Mouse (Mus musculus) lung, postnatal 0 days (tissue): ENCODE data around the gene Cfap65. TPM values are rescaled to one million over a fixed set of nuclear protein-coding genes. Genes with fewer than 3 reads are reported as not detected.
A peak's percentile ranks its signal among the peaks of the same experiment; 100 is the strongest.

Experiments
- ATAC-seq: fragments of 200-750 bp; cut with Nextera tagmentation; 2 replicates; pipeline ENCODE4 v1.8.0; 2017; ENCODE audit warnings: moderate library complexity
- DNase-seq: peaks from one replicate; pipeline ENCODE4 v3.0.0-alpha.2; 2016; ENCODE audit warnings: low spot score
- H3K27ac ChIP-seq: fragments of 300-500 bp; sonication (generic); 2 replicates; pipeline ENCODE4 v1.5.1; 2014; ENCODE audit warnings: antibody characterized with exemption, mild to moderate bottlenecking, low read length, mixed read lengths
- H3K27me3 ChIP-seq: fragments of 300-500 bp; sonication (generic); replicated peaks from 2 replicates; pipeline ENCODE4 v1.6.1; 2014; ENCODE audit warnings: low read length, mixed read lengths; ENCODE audit not compliant: insufficient read depth
- H3K36me3 ChIP-seq: fragments of 300-500 bp; sonication (generic); 2 replicates; pipeline ENCODE4 v1.6.1; 2014; ENCODE audit warnings: low read length, mixed read lengths; ENCODE audit not compliant: insufficient read depth
- H3K4me1 ChIP-seq: fragments of 300-500 bp; sonication (generic); 2 replicates; pipeline ENCODE4 v1.6.1; 2014; ENCODE audit warnings: antibody characterized with exemption, low read depth, low read length, mixed read lengths; ENCODE audit not compliant: insufficient read depth
- H3K4me2 ChIP-seq: fragments of 300-500 bp; sonication (generic); replicated peaks from 2 replicates; pipeline ENCODE4 v1.6.1; 2014; ENCODE audit warnings: low read depth, mild to moderate bottlenecking, low read length, moderate library complexity, mixed read lengths
- H3K4me3 ChIP-seq: fragments of 300-500 bp; sonication (generic); 2 replicates; pipeline ENCODE4 v1.5.1; 2014; ENCODE audit warnings: low read depth, low read length
- H3K9ac ChIP-seq: fragments of 300-500 bp; sonication (generic); replicated peaks from 2 replicates; pipeline ENCODE4 v1.6.1; 2014; ENCODE audit warnings: low read depth, mild to moderate bottlenecking
- H3K9me3 ChIP-seq: fragments of 300-500 bp; sonication (generic); 2 replicates; pipeline ENCODE4 v1.6.1; 2016; ENCODE audit warnings: low read length, mixed read lengths
- CTCF ChIP-seq: IDR thresholded peaks from 2 replicates; pipeline ENCODE4 v1.5.1; 2016; ENCODE audit warnings: antibody characterized with exemption, mild to moderate bottlenecking
- EP300 ChIP-seq: IDR thresholded peaks from 2 replicates; pipeline ENCODE4 v1.6.1; 2016; ENCODE audit warnings: antibody characterized with exemption, mild to moderate bottlenecking, control low read depth
- WGBS: fragments of 180-500 bp; shearing (Covaris S2); extraction: QIAGEN DNeasy Blood & Tissue Kit; methylation state at CpG from one replicate; pipeline ENCODE4 v1.1.7; 2014; 5-methylcytosine and 5-hydroxymethylcytosine counted together
- polyA plus RNA-seq: library from polyadenylated mRNA; unstranded; fragments of >200 nt; fragmentation: Nextera tagmentation; extraction: Ambion mirVana; gene quantifications from 2 replicates; pipeline ENCODE4 v1.2.1, GENCODE M21; 2015

Cfap65 gene
- polyA plus RNA-seq = 2.0 and 2.3 TPM in 2 replicates

DNA sequence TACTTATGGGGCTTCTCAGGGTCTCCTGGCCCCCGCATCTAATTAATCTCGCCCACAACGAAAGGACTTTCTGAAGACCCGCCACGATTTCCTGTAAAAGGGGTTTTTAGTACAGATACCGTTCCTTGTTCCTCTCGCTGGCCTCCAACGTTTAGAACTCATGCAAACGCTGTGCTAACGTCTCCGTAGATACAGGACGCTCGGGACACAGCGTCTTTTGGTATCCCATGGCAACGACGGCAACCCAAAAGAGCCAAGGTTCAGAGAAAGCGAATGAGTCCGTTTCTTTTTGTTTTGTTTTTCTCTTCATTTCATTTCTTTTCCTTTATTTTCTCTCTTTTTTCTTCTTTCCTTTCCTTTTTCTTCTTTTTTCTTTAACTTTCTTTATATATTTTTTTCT, at the start of gene Cfap65:
TSS of gene Cfap65 (minus strand) at position 198 of the 400 bp plus-strand sequence.
- Histone ChIP-seq H3K4me2 (no peak within 1 kb of the TSS), H3K27ac (no peak within 1 kb of the TSS), H3K9me3 (no peaks in the 10 kb centered on the region), H3K36me3 (no peaks in the 10 kb centered on the region), H3K4me3 (no peak within 1 kb of the TSS), H3K27me3 (no peaks in the 10 kb centered on the region; the same call in 1 of the 2 replicates), H3K4me1 (no peaks in the 10 kb centered on the region), H3K9ac (no peak within 1 kb of the TSS)
- ATAC-seq (no peak), DNase-seq (peak; percentile 38)
- TF ChIP-seq CTCF (no peak), EP300 (no peak)
- WGBS = 2% methylated on average over 18 of the region's 18 CpGs

DNA sequence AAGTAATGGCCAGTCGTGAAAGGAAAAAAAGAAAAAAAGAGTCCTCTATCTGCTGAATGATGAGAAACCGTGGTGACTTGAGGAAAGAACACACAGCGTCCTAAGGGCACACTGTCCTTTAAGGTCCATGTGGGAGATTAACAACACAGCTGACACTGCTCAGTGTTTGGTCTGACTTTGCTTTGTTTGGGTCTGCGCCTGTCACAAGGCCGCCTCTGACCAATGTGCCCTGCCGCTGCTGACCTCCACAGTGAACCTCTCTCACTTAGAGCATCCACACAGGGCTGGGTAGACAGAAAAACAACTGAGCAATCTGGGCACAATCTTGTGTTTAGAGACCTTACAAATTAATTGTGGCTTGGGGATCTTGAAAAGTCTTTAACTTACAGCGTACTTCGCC, 41.6 kb upstream of the Cfap65 start:
- H3K27me3 ChIP-seq = no peaks in the 10 kb centered on the region
- no peaks in the 10 kb centered on the region for H3K4me1 ChIP-seq
- H3K36me3 ChIP-seq = no peaks in the 10 kb centered on the region
- DNase-seq (no peak), ATAC-seq (no peak)
- TF ChIP-seq CTCF (no peak), EP300 (no peak)
- no peak overlapping the region for H3K9ac ChIP-seq
- H3K4me2 ChIP-seq = no peak overlapping the region
- no peak overlapping the region for H3K4me3 ChIP-seq
- no peaks in the 10 kb centered on the region for H3K9me3 ChIP-seq
- no peak overlapping the region for H3K27ac ChIP-seq
- 59% methylated on average over 8 of the region's 8 CpGs for WGBS

DNA sequence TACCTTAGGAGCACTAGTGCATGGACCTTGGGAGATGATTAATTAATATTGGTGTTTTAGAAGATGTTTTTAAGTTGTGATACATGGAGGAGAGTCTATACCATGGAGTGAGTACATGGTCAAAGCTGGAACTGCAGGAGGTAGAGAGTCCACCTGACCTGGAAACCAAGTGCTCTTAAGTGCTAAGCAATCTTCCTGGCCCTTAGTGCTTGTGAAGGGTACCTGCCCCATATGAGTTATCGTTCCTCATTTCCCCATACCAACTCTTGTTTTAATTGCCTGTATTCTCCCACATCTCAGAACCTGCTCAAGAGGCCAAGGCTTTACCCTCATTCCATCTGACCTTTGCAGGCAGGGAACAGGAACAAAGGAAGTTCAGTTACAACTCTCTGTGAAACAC, 40.5 kb upstream of the Cfap65 start:
- TF ChIP-seq CTCF = no peak; the same call in 1 of the 2 replicates
- no peak; the same call in 1 of the 2 replicates for TF ChIP-seq EP300
- Histone ChIP-seq H3K27me3 (no peaks in the 10 kb centered on the region), H3K9ac (no peak overlapping the region), H3K27ac (no peak overlapping the region), H3K4me1 (no peaks in the 10 kb centered on the region), H3K9me3 (no peaks in the 10 kb centered on the region), H3K4me3 (no peak overlapping the region), H3K36me3 (no peaks in the 10 kb centered on the region), H3K4me2 (no peak overlapping the region)
- ATAC-seq (peak; percentile 81), DNase-seq (peak; percentile 75)
- WGBS = 44% methylated on average over 1 of the region's 1 CpGs

DNA sequence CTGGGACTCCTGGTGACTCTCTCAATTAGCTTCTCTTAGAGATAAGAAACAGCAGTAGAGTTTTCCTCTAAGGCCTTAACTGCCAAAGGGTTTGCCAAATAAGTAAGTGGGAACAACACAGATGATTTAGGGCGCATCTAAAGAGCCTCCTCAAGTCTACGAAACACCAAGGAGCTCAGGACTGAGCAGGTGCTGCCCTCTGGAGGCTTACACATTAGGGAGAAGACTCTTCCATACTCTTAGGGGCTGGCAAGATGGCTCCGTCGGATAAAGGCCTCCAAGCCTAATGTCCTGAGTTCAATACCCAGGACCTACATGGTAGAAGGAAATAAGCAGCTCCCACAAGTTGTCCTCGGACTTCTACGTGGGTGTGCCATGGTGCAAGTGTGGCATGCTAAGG, 38.2 kb upstream of the Cfap65 start:
- Histone ChIP-seq H3K36me3 (no peaks in the 10 kb centered on the region), H3K27ac (no peak overlapping the region), H3K27me3 (no peaks in the 10 kb centered on the region), H3K4me1 (no peaks in the 10 kb centered on the region), H3K9ac (no peak overlapping the region), H3K4me2 (no peak overlapping the region), H3K4me3 (no peak overlapping the region), H3K9me3 (no peaks in the 10 kb centered on the region)
- no peak for ATAC-seq
- 78% methylated on average over 6 of the region's 6 CpGs for WGBS
- TF ChIP-seq CTCF = peak; percentile 33
- TF ChIP-seq EP300 = no peak
- no peak for DNase-seq

DNA sequence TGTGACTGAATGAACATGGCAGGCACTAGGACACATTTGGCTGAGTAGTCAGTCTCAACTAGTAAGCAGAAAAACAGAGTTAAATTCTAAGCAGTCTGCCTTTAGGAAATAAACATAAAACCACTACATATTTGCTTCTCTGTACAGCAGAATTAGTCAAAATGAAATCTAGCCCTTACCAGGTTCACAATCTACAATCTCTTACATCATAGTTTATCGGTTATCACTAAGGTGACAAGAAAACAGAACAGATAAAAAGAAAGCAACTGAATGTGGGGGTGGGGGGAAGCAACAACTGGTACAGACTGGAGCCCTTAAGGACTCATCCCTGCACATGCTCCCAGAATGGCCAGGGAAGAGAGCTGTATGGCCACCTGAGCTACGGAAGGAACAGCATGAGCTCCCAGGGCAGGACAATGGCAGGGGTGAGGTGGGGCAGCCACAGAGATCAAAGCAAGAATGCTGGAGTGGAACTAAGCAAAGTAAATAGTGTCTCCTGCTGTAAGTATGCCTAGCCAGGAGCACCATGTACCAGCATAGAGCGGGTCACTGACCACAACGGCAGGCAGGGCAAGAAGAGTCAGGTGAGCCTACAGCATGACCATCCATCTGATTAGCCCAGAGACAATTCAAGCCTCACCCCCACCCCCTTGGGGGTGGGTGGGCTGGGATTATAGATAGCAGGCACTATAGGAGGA, 36.1 kb upstream of the Cfap65 start:
- no peak overlapping the region for H3K9ac ChIP-seq
- no peak overlapping the region for H3K4me3 ChIP-seq
- WGBS = 36% methylated on average over 4 of the region's 4 CpGs
- peak overlapping the region; percentile 27; the same call in 1 of the 2 replicates for H3K27ac ChIP-seq
- no peaks in the 10 kb centered on the region for H3K27me3 ChIP-seq
- TF ChIP-seq CTCF = no peak
- 0 out of 2 replicates have a peak, but pooled peaks have one; percentile 48 for TF ChIP-seq EP300
- DNase-seq = peak; percentile 79
- H3K36me3 ChIP-seq = no peaks in the 10 kb centered on the region
- ATAC-seq = peak; percentile 88
- H3K4me2 ChIP-seq = no peak overlapping the region
- H3K4me1 ChIP-seq = no peaks in the 10 kb centered on the region
- no peaks in the 10 kb centered on the region for H3K9me3 ChIP-seq

DNA sequence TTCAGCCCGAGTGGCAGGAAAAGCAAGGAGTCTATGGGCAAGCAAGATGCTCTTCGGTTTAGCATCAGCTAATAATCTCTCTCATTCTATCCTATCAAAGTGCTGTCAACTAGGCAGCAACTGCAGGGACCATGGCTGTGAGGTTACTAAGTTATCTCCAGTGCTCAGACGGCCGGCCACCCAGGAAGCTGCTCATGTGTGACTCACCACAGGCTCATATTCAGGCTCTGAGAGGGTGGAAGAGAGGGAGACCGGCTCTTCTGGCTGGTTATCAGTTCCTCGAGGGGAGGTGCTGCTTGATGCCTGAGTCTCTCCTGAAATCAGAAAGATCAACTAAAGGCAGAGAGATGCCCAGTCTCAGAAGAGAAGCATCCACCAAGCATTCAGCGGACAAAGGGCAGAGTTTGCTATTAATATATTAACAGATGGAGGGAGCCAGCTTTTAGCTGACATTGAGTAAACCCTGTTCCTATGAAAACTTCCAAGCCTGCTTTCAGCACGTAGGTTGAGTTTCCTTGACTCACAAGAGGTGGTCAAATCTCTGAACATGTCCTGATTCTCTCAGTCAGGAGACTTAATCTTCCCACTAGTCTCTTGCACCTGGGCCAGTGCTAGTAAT, 32.7 kb upstream of the Cfap65 start:
- no peaks in the 10 kb centered on the region for H3K36me3 ChIP-seq
- no peak overlapping the region for H3K4me2 ChIP-seq
- H3K27me3 ChIP-seq = no peaks in the 10 kb centered on the region
- H3K27ac ChIP-seq = no peak overlapping the region
- H3K4me1 ChIP-seq = 0 out of 2 replicates have a peak, but pooled peaks cover 3% of the 10 kb centered on the region
- no peak for TF ChIP-seq CTCF
- no peak for TF ChIP-seq EP300
- ATAC-seq (no peak), DNase-seq (no peak)
- H3K9ac ChIP-seq = no peak overlapping the region
- 27% methylated on average over 8 of the region's 8 CpGs for WGBS
- no peaks in the 10 kb centered on the region for H3K9me3 ChIP-seq
- no peak overlapping the region for H3K4me3 ChIP-seq
